Mouse (Mus musculus): Measurements from ENCODE around the gene Gp6. TPM values are rescaled to one million over a fixed set of nuclear protein-coding genes. Genes with fewer than 3 reads are reported as not detected.
"Not testable (repeated sequence)": the region's sequence is repeated elsewhere in the genome, so short reads cannot be mapped to it uniquely, and the experiment has no call there.

The Gp6 gene
- total and polyA plus RNA-seq, 2 experiments from 2014 or later: not detected

GRCm38 (mm10) chr7:4430246-4430844 is 32.8 kb upstream of the Gp6 start:
- no peaks in the 10 kb centered on the region for H3K9me3 ChIP-seq (ENCODE audit: low read length)
- no peak for DNase-seq
- WGBS: 94% methylated on average over 9 of the region's 9 CpGs
- no peak overlapping the region for H3K4me3 ChIP-seq (ENCODE audit: low read depth, low read length)
- ATAC-seq: no peak
- H3K4me2 ChIP-seq (ENCODE audit: low read depth): no peak overlapping the region
- peaks cover 68% of the 10 kb centered on the region for H3K36me3 ChIP-seq (ENCODE audit: insufficient read depth)
- H3K9ac ChIP-seq: no peak overlapping the region
- TF ChIP-seq CTCF (IDR thresholded peaks at IDR 0.05; ENCODE audit: low read depth): no peak
- no peaks in the 10 kb centered on the region for H3K4me1 ChIP-seq (ENCODE audit: insufficient read depth)
- no peaks in the 10 kb centered on the region for H3K27me3 ChIP-seq (ENCODE audit: insufficient read depth, low read length)
- H3K27ac ChIP-seq (ENCODE audit: low read depth, low read length): no peak overlapping the region

DNA sequence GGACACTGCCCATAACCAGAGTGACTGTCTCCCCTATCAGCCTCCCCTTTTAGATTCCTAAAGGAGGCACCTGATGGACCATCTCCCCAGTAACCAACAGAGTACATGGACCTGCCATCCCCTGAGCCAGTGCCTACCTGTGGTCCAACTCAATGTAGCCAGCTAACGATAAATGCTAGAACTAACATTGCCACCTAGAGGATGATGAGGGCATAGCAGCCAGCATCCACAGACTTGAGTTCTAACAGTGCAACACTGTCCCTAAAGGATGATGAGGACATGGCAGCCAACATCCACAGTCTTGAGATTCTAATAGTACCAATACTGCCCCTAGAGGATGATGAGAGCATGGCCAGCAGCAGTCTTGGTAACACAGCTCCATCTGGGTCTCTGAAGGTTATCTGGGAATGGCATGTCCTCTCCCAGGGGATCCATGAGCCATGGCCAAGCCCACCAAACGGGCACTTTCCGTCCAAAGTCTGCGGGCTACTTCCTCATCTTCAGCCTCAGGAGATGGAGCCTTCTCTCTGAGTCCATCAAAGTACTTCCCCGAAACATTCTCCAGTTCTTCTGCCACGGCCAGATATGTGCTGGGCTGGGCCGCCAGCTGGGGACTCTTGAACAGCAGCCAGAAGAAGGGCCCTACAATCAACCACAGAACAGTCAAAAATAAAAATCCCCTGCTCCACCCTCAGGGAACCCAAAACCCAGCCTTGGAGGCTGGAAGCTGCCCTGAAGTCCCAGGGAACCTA is 29.8 kb upstream of the Gp6 start:
- peak; percentile 97 for ATAC-seq
- H3K36me3 ChIP-seq (ENCODE audit: insufficient read depth): peaks cover 66% of the 10 kb centered on the region

DNA sequence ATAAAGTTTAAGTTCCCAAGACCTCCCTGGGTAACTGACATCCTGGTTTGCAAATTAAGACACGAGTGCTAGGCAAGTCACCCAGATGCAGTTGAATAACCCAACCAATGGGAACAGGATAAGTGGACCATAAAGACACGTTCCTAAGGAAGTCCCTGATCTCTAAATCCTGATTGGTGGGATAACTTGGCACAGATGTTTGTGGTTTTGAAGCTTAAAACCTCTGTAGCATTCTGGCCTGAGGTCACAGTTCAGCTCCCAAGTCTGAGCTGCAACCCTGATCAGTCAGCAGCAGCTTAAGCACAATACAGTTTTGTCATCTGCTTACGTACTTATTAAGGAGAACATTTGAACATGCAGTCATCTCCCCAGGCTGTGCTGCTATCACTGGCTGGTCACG is 22.7 kb upstream of the Gp6 start:
- no peak for DNase-seq
- Histone ChIP-seq H3K9ac (no peak overlapping the region), H3K4me3 (ENCODE audit: low read depth, low read length) (no peak overlapping the region), H3K4me2 (ENCODE audit: low read depth) (no peak overlapping the region), H3K36me3 (ENCODE audit: insufficient read depth) (peaks cover 16% of the 10 kb centered on the region; the same call in 1 of the 2 replicates), H3K27ac (ENCODE audit: low read depth, low read length) (no peak overlapping the region), H3K4me1 (ENCODE audit: insufficient read depth) (no peaks in the 10 kb centered on the region), H3K27me3 (ENCODE audit: insufficient read depth, low read length) (no peaks in the 10 kb centered on the region), H3K9me3 (ENCODE audit: low read length) (no peaks in the 10 kb centered on the region)
- TF ChIP-seq CTCF (IDR thresholded peaks at IDR 0.05; ENCODE audit: low read depth): no peak
- 69% methylated on average over 4 of the region's 4 CpGs for WGBS
- ATAC-seq: no peak

More for the DNA sequence above, 29.8 kb upstream of the Gp6 start:
- Histone ChIP-seq H3K4me1 (ENCODE audit: insufficient read depth) (no peaks in the 10 kb centered on the region), H3K9ac (no peak overlapping the region), H3K4me3 (ENCODE audit: low read depth, low read length) (no peak overlapping the region), H3K27ac (ENCODE audit: low read depth, low read length) (no peak overlapping the region), H3K27me3 (ENCODE audit: insufficient read depth, low read length) (no peaks in the 10 kb centered on the region), H3K9me3 (ENCODE audit: low read length) (no peaks in the 10 kb centered on the region), H3K4me2 (ENCODE audit: low read depth) (no peak overlapping the region)
- TF ChIP-seq CTCF (IDR thresholded peaks at IDR 0.05; ENCODE audit: low read depth): peak; percentile 100
- 79% methylated on average over 7 of the region's 7 CpGs for WGBS
- DNase-seq: peak; percentile 96

DNA sequence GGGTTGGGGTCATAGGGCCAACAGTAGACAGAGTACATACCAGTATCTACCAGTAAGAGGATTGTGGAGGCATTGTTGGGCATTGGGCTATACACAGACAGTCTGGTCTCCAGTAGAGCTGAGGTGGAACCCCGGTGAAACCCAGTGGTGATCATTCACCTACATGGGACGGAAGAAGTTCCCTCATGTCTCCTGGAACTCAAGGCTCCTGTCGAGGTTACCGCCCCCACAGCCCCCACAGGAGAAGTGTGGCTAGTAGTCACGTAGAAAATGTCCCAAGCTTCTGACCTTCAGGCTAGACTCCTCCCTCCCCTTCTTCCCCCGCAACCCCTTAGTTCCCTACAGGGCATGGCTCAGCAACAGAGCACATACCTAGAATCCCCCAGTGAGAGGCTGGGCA is 22.1 kb upstream of the Gp6 start:
- DNase-seq (no peak), ATAC-seq (no peak)
- Histone ChIP-seq H3K9me3 (ENCODE audit: low read length) (no peaks in the 10 kb centered on the region), H3K9ac (no peak overlapping the region), H3K27me3 (ENCODE audit: insufficient read depth, low read length) (no peaks in the 10 kb centered on the region), H3K4me2 (ENCODE audit: low read depth) (no peak overlapping the region), H3K27ac (ENCODE audit: low read depth, low read length) (no peak overlapping the region), H3K4me3 (ENCODE audit: low read depth, low read length) (no peak overlapping the region), H3K4me1 (ENCODE audit: insufficient read depth) (no peaks in the 10 kb centered on the region), H3K36me3 (ENCODE audit: insufficient read depth) (peaks cover 12% of the 10 kb centered on the region; the same call in 1 of the 2 replicates)
- 82% methylated on average over 6 of the region's 6 CpGs for WGBS
- TF ChIP-seq CTCF (IDR thresholded peaks at IDR 0.05; ENCODE audit: low read depth): no peak

- not testable (repeated sequence) for H3K27ac ChIP-seq (ENCODE audit: low read depth, low read length); ATAC-seq; H3K4me3 ChIP-seq (ENCODE audit: low read depth, low read length); H3K36me3 ChIP-seq (ENCODE audit: insufficient read depth); H3K9me3 ChIP-seq (ENCODE audit: low read length); H3K9ac ChIP-seq; DNase-seq; H3K4me1 ChIP-seq (ENCODE audit: insufficient read depth); H3K4me2 ChIP-seq (ENCODE audit: low read depth); H3K27me3 ChIP-seq (ENCODE audit: insufficient read depth, low read length)
- 93% methylated on average over 15 of the region's 15 CpGs for WGBS
Observed at GRCm38 (mm10) chr7:4412406-4412805, 14.9 kb upstream of the Gp6 start.

- ATAC-seq: no peak
- 83% methylated on average over 7 of the region's 7 CpGs for WGBS
- no peak for DNase-seq
- Histone ChIP-seq H3K4me1 (ENCODE audit: insufficient read depth) (no peaks in the 10 kb centered on the region), H3K4me3 (ENCODE audit: low read depth, low read length) (no peak overlapping the region), H3K9me3 (ENCODE audit: low read length) (no peaks in the 10 kb centered on the region), H3K27me3 (ENCODE audit: insufficient read depth, low read length) (no peaks in the 10 kb centered on the region), H3K36me3 (ENCODE audit: insufficient read depth) (no peaks in the 10 kb centered on the region), H3K9ac (no peak overlapping the region), H3K27ac (ENCODE audit: low read depth, low read length) (no peak overlapping the region), H3K4me2 (ENCODE audit: low read depth) (no peak overlapping the region)
- no peak for TF ChIP-seq CTCF (IDR thresholded peaks at IDR 0.05; ENCODE audit: low read depth)
Observed at GRCm38 (mm10) chr7:4373521-4373920, 24.0 kb downstream of the Gp6 start.

- no peak within 1 kb of the TSS for H3K4me2 ChIP-seq (ENCODE audit: low read depth)
- H3K27ac ChIP-seq (ENCODE audit: low read depth, low read length): no peak within 1 kb of the TSS
- H3K4me1 ChIP-seq (ENCODE audit: insufficient read depth): no peaks in the 10 kb centered on the region
- no peak within 1 kb of the TSS for H3K4me3 ChIP-seq (ENCODE audit: low read depth, low read length)
- H3K27me3 ChIP-seq (ENCODE audit: insufficient read depth, low read length): no peaks in the 10 kb centered on the region
- no peaks in the 10 kb centered on the region for H3K9me3 ChIP-seq (ENCODE audit: low read length)
- DNase-seq (no peak), ATAC-seq (no peak)
- H3K36me3 ChIP-seq (ENCODE audit: insufficient read depth): no peaks in the 10 kb centered on the region
- H3K9ac ChIP-seq: no peak within 1 kb of the TSS
- TF ChIP-seq CTCF (IDR thresholded peaks at IDR 0.05; ENCODE audit: low read depth): no peak
Observed at GRCm38 (mm10) chr7:4337509-4337908, 60.0 kb downstream of the Gp6 start, which contains the start of gene Ncr1. Gene Ncr1, plus strand, starts transcription at chr7:4337724.
